Mouse (Mus musculus) lung, postnatal 25 days (tissue): ENCODE measurements around the gene Blvrb.
A peak's percentile ranks its signal among the peaks of the same experiment; 100 is the strongest.

ENCODE experiments used
- DNase-seq: peaks from one replicate; pipeline ENCODE4 v3.0.0; 2022; ENCODE audit warnings: low spot score

Gene Blvrb

DNA sequence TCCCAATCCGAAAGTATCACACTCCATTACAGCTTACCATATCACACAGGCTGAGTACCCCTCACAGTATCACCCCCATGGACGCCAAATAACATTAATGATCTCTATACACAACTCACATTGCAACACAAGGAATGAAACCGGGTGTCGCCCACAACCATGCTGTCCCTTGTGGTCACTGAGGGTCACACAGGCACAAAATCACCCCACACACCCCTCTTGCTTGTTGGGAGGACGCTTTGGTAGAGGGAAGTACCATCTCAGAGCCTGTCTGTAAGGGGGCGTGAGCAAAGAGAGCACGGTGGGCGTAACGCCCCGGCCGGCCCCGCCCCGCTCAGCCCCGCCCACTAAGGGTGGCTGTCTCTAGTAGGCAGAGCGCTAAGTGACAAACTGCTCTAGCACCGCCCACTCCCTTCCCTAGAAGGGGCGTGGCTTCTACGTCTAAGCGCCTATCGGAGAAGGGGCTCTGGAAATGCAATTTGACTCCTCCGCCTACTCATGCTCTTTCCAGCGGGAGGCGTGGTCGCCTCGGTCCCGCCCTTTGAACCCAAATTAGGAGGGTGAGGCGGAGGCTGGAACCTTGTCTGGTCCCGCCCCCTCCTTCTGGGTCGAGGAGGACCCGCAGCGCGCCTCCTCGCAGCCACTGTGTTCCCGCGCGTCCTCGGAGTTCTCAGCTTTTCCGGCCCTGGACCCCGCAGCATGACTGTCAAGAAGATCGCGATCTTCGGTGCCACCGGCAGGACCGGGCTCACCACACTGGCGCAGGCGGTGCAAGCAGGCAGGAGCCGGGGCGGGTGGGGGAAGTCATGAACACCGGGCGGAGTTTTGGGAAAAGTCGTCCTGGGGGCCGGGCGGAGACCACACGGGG, at the start of gene Blvrb, which contains the start of gene Sptbn4:
Gene Blvrb, plus strand, starts transcription at position 560 of the 868 bp plus-strand sequence.
Gene Sptbn4, minus strand, starts transcription at position 268 of the 868 bp plus-strand sequence.
- peak; percentile 100 for DNase-seq

- DNase-seq: no peak
Measured at GRCm38 (mm10) chr7:27400545-27400944, 47.2 kb upstream of the Blvrb start.

DNA sequence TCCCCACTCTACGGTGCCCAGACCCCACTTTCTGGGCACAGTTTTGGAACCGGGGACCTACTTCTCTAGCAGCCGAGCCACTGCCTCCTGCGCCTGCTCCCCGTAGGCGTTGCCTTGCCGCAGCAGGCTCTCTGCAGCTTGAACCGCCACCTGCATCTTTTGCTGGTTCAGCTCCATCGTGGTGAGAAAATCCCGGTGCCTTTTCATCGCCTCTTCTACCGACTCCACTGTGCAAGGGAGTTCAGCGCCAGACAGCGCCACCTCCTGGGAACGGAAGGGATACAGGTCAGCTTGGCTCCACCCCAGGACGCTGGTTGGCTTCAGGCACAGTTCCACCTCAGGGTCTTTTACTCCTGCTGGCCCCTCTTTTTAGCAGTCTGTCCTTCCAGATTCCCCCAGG, 45.1 kb upstream of the Blvrb start:
- peak; percentile 51 for DNase-seq

DNA sequence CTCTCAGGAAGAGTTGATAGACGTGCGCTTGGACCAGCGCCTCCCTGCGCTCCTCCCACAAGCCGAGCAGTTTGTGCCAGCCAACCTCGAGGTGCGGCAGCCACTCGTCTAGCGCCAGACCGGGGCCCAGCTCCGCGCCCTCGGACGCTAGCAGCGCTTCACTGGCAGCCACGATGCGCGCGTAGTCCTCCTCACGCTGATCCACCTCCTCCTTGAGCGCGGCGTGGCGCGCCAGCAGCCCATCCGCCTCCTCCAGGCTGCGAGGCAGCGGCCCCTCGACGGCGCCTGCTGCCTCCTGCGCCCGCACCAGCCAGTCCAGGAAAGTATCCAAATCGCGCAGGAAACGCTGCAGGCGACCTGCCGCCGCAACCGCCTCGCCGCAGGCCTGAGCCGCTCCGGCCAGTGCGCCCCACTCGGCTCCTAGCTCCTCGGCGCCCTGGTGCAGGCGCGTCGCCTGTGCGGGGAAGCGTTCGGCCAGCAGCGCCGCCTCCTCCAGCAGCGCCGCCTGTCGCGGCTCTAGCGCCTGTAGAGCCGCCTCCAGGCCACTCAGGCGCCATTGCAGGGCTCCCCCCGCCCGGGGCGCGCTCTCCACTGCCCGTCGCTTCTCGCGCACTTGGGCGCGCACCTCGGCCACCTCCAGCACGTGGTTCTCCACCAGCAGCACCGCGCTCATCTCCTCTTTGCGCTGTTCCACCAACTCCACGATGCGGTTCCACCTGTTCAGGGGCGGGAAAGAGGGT, 43.4 kb upstream of the Blvrb start:
- DNase-seq: no peak

DNA sequence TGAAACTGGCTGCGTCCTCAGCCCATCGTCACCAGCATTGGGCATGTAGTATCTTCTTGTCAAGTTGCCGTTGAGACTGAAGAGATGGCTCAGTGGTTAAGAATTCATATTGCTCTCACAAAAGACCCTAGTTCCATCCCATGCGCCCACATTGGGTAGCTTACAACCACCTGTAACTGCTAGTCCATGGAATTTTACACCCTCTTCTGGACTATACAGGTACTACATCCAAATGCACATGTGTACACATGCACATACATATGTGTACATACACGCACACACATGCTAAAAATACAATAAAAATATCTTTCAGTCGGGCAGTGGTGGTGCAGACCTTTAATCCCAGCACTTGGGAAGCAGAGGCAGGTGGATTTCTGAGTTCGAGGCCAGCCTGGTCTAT, 41.3 kb upstream of the Blvrb start:
- no peak for DNase-seq

GRCm38 (mm10) chr7:27407816-27408215, 40.0 kb upstream of the Blvrb start:
- no peak for DNase-seq

DNA sequence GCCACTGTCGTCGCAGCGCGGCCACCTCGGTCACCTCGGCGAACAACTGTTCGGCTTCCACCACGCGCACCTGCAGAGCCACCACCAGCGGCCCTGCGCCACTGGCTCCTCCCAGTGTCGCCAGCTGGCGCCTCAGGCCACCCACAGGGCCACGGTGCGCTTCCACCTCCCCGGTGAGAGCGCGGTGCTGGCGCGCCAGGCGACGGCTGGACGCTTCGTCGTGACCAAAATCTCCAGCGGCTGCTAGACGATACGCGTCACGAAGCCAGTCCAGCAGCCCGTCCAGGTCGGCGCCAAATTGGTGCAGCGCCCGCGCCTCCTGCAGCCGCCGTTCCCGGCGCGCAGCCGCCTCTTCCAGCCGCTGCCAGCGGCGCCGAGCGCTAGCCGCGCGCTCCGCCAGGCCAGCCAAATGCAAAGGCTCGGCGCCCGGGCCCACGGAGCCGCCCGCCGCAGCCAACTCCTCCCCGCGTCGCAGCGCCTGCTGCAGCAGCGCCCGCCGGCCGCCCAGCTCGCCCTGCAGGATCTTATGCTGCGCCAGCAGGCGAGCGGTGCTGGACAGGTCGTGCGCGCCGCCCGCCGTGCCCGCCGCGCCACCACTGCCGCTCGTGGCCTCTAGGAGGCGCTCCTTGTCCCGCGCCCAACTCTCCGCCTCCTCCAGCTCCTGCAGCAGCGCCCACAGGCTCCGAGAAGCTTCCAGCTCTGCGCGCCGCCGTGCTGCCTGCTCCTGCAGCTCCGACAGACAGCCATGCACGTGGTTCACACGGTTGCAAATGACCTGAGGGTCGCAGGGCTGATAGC, 39.2 kb upstream of the Blvrb start:
- peak; percentile 67 for DNase-seq

DNA sequence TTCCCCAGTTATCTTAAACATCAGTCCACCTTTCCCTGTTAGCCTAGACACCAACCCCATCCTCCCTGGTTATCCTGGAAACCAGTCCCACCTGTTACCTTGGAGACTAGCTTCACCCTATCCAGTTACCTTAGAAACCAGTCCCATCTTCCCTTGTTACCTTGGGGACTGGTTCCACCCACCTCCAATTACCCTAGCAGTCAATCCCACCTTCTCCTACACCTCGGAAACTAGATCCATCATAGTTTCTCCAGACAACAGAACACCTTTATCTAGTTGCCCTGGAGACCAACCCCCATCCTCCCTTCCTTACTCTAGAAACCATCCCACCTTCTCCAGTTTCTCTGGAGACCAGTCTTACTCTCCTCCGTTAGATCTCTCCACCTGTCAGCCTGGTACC, 30.6 kb upstream of the Blvrb start:
- DNase-seq: no peak

DNA sequence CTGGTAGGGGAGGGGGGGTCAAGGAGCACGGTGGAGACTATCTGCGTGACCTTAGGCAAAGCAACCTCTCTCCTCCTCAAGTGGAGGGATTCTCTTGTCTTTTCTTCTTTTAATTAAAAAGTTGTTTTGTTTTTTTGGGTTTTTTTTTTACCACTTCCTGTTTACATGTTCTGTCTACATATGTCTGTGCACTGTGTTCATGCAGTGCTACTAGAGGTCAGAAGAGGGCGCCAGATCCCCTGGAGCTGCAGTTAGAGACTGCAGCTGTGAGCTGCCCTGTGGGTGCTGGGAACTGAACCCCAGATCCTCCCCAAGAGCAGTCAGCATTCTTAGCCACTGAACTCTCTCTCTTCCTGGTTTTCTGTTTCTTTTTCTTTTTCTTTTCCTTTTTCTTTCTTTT, 28.7 kb upstream of the Blvrb start:
- no peak for DNase-seq

GRCm38 (mm10) chr7:27423556-27424326, 24.0 kb upstream of the Blvrb start:
- no peak for DNase-seq

GRCm38 (mm10) chr7:27427387-27427786, 20.4 kb upstream of the Blvrb start:
- DNase-seq: no peak

- no peak for DNase-seq
Measured at GRCm38 (mm10) chr7:27428002-27428401, 19.8 kb upstream of the Blvrb start.

GRCm38 (mm10) chr7:27429135-27429534, 18.6 kb upstream of the Blvrb start:
- no peak for DNase-seq

GRCm38 (mm10) chr7:27433349-27433748, 14.4 kb upstream of the Blvrb start:
- no peak for DNase-seq

DNA sequence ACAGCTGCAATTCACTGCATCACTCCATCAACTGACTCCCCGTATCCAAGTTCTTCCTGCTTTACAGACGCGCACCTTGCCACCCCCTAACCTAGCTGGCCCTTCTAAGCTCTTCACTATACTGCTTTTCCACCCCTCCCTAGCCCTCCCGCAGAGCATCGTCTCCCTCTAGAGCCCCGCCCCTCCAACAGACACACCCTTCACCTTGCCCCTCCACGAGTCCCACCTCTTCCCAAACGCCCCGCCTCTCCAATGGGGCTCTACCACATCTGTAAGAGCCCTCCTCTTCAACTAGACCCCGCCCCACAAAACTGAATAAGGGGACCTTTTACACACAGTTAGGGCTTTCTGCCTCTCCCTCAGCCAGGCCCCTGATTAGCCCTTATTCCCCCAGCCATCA, 14.0 kb upstream of the Blvrb start:
- no peak for DNase-seq

DNA sequence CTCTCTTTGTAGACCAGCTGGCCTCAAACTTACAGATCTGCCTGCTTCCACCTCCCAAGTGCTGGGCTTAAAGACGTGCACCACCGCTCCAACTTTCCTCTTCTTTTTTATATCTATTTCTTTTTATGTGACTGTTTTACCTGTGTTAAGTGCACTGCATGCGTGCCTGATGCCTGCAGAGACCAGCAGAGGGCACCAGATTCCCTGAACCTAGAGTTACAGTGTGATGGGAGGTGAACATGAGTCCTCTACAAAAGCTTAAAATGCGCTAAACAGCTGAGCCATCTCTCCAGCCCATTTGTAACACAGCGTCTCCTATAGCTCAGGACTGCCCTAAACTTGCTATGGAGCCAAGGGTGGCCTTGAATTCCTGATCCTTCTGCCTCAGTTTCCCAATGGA, 10.2 kb upstream of the Blvrb start:
- no peak for DNase-seq

GRCm38 (mm10) chr7:27440014-27440413, 7.8 kb upstream of the Blvrb start:
- DNase-seq: no peak

DNA sequence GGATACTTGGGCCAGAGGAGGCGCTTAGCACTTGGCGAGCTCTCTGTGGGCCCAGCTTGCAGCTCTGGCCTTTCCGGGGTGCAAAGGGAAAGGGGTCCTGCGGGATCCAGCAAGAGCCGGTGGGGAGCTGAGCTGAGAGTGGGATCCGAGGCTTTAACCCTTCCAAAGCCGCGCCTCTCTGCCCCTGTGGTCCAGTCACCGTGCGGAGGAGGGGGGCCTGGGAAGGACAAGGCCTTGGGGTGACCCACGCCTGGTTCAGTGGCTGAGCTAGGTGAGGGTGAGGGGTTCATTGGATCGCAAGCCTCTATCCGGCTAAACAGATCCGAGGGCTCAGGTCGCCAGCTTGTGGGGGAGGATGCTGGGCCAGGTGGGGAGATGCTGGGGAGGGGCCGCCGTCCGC, 1.7 kb upstream of the Blvrb start:
- no peak for DNase-seq

- no peak for DNase-seq
Measured at GRCm38 (mm10) chr7:27446521-27447418, 1.0 kb upstream of the Blvrb start.

- no peak for DNase-seq
Measured at GRCm38 (mm10) chr7:27448421-27449206, 836 bp downstream of the Blvrb start.
